Mouse (Mus musculus): ENCODE data around the gene Mrpl38.

GRCm38 (mm10) chr11:116117241-116117640 is 21.4 kb downstream of the Mrpl38 start:
- TF ChIP-seq EP300 (optimal IDR thresholded peaks at IDR 0.05) (no peak), CTCF (IDR thresholded peaks at IDR 0.05; ENCODE audit: low read depth) (no peak)
